Mouse (Mus musculus) cerebellum, adult 2 months (tissue): ENCODE results near the gene Coro2a. TPM values are rescaled to one million over a fixed set of nuclear protein-coding genes. Genes with fewer than 3 reads are reported as not detected.
"Not testable (repeated sequence)": the region's sequence is repeated elsewhere in the genome, so short reads cannot be mapped to it uniquely, and the experiment has no call there.

ENCODE experiments used
- DNase-seq, 2 experiments: peaks; one replicate each; pipeline ENCODE4 v3.0.0; 2021
- H3K27ac ChIP-seq: fragments of 200-500 bp; 2 replicates; pipeline ENCODE4 v1.5.1; 2012; ENCODE audit warnings: low read length, control low read depth, inconsistent platforms; ENCODE audit not compliant: insufficient read depth
- H3K27me3 ChIP-seq: fragments of 200-500 bp; 2 replicates; pipeline ENCODE4 v1.6.1; 2012; ENCODE audit warnings: inconsistent platforms, mild to moderate bottlenecking, low read length, moderate library complexity; ENCODE audit not compliant: control insufficient read depth, insufficient read depth
- H3K4me1 ChIP-seq: fragments of 200-500 bp; 2 replicates; pipeline ENCODE4 v1.6.1; 2011; ENCODE audit warnings: low read length; ENCODE audit not compliant: control insufficient read depth, insufficient read depth
- H3K4me3 ChIP-seq: fragments of 200-500 bp; replicated peaks from 2 replicates; pipeline ENCODE3; 2011; ENCODE audit warnings: mild to moderate bottlenecking, low read depth, low read length, control low read depth; ENCODE audit not compliant: insufficient read depth
- CTCF ChIP-seq: fragments of 200-500 bp; IDR thresholded peaks from 2 replicates; pipeline ENCODE4 v1.5.1; 2011; ENCODE audit warnings: low read depth, mild to moderate bottlenecking, control low read depth, low read length, moderate library complexity, borderline replicate concordance; ENCODE audit not compliant: insufficient read depth
- POLR2A ChIP-seq: fragments of 200-500 bp; IDR thresholded peaks from 2 replicates; pipeline ENCODE4 v1.6.1; 2011; ENCODE audit warnings: low read length, control low read depth, borderline replicate concordance; ENCODE audit not compliant: insufficient read depth
- WGBS: fragments of 180-500 bp; shearing (Covaris S2); methylation state at CpG from one replicate; pipeline ENCODE4 v1.1.7; 2018; 5-methylcytosine and 5-hydroxymethylcytosine counted together
- polyA plus RNA-seq: library from polyadenylated mRNA; depleted of rRNA; stranded (reverse); fragments of >200 nt; gene quantifications from 2 replicates; pipeline ENCODE4 v1.2.3, GENCODE M21; 2012

Gene Coro2a
- polyA plus RNA-seq, 1 experiment: 26.6 TPM

DNA sequence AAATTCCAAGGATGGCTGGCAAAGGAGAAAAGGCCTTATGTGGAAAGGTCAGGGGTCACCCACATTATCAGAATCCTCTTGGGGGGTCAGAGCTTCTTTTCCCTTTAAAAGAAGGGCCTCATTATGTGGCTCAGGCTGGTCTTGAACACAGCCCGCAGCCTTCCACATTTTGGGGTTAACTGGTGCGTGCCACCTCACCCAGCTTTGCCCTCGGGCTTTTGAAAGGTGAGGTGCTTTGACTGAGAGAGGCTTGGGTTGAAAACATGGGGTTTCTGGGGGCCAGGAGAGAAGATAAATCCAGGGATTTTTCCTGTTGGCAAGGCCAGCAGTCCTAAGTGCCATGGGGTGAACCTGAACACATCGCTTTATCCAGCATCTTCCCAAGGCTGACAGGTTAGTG, 15.5 kb downstream of the Coro2a start:
- Histone ChIP-seq H3K27me3 (no peaks in the 10 kb centered on the region), H3K27ac (no peak overlapping the region), H3K4me3 (no peak overlapping the region), H3K4me1 (peaks cover 23% of the 10 kb centered on the region)
- WGBS: 80% methylated on average over 4 of the region's 4 CpGs
- DNase-seq: peak in 1 of 2 experiments; percentile 6
- TF ChIP-seq CTCF (no peak), POLR2A (no peak)

DNA sequence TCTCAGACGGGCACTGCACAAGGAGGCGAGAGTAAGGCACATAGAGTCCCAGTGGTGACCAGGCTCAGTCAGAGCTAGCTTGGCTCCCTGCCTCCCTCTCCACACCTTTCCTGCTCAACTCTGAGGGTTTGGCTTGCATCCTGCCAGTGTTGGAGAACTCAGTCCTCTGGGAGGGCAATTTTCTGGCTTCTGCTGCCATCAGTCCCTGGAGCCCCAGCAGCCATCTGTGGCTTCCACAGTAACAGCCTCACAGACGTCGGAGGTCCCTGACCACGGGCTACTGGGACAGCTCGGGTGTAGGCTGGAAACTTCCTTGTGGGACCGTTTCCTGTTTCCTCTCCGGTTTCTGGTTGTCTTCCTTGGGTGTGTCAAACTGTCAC, 16.2 kb downstream of the Coro2a start:
- peak; percentile 38 to 51 for DNase-seq
- Histone ChIP-seq H3K4me3 (no peak overlapping the region), H3K4me1 (peaks cover 23% of the 10 kb centered on the region), H3K27me3 (no peaks in the 10 kb centered on the region), H3K27ac (no peak overlapping the region)
- WGBS: 22% methylated on average over 8 of the region's 8 CpGs
- TF ChIP-seq POLR2A: no peak
- no peak for TF ChIP-seq CTCF

DNA sequence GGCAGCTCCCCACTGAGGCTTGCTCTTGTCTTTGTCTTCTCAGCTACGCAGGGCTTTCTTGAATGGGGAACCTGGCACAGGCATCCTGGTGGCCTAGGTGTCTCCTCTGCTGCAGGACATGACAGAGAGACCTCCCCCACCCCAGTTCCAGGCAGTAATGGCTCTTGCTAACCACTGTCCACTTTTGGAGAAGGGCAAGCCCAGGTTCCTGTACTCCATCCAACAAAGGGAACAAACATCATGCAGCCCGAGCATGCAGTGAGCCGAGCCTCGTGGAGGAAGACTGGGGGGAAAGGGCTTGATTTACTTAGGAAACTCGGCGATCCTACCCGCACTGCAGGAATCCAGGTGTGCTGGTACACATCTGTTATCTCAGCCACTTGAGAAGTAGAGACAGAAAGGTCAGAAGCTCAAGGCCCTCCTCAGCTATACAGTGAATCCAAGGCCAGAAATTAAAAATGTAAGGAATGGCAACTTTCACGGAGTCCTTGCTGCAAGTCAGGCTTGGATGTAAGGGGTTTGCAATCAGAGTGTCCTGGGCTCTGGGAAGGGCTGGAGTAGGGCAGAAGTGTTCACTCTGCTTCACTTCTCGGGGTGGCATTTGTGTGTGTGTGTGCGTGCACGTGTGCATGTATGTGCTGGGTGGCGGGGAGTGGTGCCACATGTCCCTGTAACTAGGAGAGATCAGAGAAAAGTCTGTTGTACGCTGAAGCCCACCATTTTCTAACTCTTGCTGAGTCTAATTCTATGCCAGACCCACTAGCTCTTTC, 16.8 kb downstream of the Coro2a start:
- 78% methylated on average over 13 of the region's 13 CpGs for WGBS
- Histone ChIP-seq H3K4me1 (peaks cover 21% of the 10 kb centered on the region), H3K27me3 (no peaks in the 10 kb centered on the region), H3K4me3 (no peak overlapping the region), H3K27ac (no peak overlapping the region)
- DNase-seq: peak in 1 of 2 experiments; percentile 15
- TF ChIP-seq CTCF: no peak
- TF ChIP-seq POLR2A: no peak

DNA sequence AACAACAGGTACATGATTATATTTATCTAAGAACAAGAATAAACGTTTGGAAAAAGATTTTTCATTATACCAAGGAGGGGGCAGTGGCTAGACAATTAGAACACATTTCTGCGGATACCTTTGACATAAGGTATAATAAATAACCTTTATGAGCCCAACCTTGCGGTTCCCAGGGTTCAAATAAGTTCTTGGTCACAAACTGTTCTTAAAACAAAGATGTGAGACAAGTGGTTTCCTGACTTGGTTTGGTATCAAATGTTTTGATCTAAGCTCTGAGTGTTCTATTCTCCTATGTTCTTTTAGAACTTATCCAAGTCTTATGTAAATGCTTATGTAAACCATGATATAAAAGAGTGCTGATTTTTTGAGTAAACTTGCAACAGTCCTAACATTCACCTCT, 17.5 kb downstream of the Coro2a start:
- DNase-seq, H3K27ac ChIP-seq, H3K4me3 ChIP-seq, H3K27me3 ChIP-seq: not testable (repeated sequence)
- peaks cover 14% of the 10 kb centered on the region for H3K4me1 ChIP-seq
- WGBS: 88% methylated on average over 3 of the region's 3 CpGs

DNA sequence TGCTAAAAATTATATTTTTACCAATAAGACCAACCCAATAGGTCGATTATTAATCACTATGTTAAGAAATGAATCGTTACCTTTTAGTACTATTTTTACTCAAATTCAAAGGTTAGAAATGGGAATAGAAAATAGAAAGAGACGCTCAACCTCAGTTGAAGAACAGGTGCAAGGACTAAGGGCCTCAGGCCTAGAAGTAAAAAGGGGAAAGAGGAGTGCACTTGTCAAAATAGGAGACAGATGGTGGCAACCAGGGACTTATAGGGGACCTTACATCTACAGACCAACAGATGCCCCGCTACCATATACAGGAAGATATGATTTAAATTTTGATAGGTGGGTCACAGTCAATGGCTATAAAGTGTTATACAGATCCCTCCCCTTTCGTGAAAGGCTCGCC, 17.9 kb downstream of the Coro2a start:
- not testable (repeated sequence) for DNase-seq, H3K4me3 ChIP-seq, H3K27ac ChIP-seq, H3K27me3 ChIP-seq, H3K4me1 ChIP-seq
- WGBS: 93% methylated on average over 2 of the region's 6 CpGs

DNA sequence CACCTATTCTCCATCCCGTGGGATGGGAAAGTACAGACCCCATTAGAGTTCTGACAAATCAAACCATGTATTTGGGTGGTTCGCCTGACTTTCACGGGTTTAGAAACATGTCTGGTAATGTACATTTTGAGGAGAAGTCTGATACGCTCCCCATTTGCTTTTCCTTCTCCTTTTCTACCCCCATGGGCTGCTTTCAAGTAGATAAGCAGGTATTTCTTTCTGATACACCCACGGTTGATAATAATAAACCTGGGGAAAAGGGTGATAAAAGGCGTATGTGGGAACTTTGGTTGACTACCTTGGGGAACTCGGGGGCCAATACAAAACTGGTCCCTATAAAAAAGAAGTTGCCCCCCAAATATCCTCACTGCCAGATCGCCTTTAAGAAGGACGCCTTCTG, 20.0 kb downstream of the Coro2a start:
- not testable (repeated sequence) for H3K27me3 ChIP-seq, DNase-seq, H3K4me3 ChIP-seq, H3K27ac ChIP-seq, H3K4me1 ChIP-seq
- 85% methylated on average over 9 of the region's 9 CpGs for WGBS

DNA sequence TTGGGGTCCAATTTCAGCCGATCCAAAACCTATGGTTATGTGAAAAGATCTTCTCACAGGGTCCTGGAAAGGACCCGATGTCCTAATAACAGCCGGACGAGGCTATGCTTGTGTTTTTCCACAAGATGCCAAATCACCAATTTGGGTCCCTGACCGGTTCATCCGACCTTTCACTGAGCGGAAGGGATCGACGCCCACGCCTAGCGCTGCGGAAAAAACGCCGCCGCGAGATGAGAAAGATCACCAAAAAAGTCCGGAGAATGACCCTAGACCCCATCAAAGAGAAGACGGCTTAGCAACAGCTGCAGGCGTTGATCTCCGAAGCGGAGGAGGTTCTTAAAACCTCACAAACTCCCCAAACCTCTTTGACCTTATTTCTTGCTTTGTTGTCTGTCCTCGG, 20.4 kb downstream of the Coro2a start:
- 95% methylated on average over 22 of the region's 22 CpGs for WGBS
- not testable (repeated sequence) for DNase-seq, H3K4me1 ChIP-seq, H3K27me3 ChIP-seq, H3K27ac ChIP-seq, H3K4me3 ChIP-seq

DNA sequence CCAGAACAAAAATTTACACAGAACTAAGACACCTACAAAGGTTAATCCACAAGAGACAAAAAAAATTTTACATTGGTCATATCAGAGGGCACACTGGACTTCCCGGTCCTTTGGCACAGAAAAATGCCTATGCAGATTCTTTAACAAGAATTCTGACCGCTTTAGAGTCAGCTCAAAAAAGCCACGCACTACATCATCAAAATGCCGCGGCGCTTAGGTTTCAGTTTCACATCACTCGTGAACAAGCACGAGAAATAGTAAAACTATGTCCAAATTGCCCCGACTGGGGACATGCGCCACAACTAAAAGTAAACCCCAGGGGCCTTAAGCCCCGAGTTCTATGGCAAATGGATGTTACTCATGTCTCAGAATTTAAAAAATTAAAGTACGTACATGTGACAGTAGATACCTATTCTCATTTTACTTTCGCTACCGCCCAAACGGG, 21.2 kb downstream of the Coro2a start:
- not testable (repeated sequence) for H3K27ac ChIP-seq
- 90% methylated on average over 15 of the region's 15 CpGs for WGBS

DNA sequence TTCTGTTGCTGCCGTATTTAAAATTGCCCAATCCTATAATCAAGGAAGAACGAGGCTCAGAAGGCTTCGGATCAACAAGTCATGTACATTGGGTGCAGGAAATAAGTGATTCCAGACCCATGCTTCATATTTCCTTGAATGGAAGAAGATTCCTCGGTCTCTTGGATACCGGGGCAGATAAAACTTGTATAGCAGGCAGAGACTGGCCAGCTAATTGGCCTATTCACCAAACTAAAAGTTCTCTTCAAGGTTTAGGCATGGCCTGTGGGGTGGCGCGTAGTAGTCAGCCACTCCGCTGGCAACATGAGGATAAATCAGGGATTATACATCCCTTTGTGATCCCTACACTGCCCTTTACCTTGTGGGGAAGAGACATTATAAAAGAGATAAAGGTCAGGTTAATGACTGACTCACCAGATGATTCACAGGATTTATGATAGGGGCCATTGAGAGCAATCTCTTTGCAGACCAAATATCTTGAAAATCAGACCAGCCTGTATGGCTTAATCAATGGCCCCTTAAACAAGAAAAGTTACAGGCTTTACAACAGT, 23.1 kb downstream of the Coro2a start:
- H3K4me3 ChIP-seq, H3K27me3 ChIP-seq, H3K27ac ChIP-seq, H3K4me1 ChIP-seq, DNase-seq: not testable (repeated sequence)
- WGBS: 96% methylated on average over 8 of the region's 8 CpGs

More for the DNA sequence above, 21.2 kb downstream of the Coro2a start:
- DNase-seq, H3K4me3 ChIP-seq, H3K27me3 ChIP-seq, H3K4me1 ChIP-seq: not testable (repeated sequence)
